Mouse (Mus musculus): ENCODE measurements around the gene Itgb6. TPM values are rescaled to one million over a fixed set of nuclear protein-coding genes. Genes with fewer than 3 reads are reported as not detected.

Itgb6 gene
- polyA plus RNA-seq, 1 experiment from 2014 or later = 0.31 TPM

GRCm38 (mm10) chr2:60696559-60696958, 25.9 kb downstream of the Itgb6 start:
- Histone ChIP-seq H3K36me3 (no peaks in the 10 kb centered on the region), H3K27ac (replicated peaks) (no peak overlapping the region), H3K9ac (replicated peaks) (no peak overlapping the region), H3K27me3 (replicated peaks) (no peaks in the 10 kb centered on the region), H3K4me1 (peaks cover 28% of the 10 kb centered on the region), H3K4me3 (replicated peaks) (no peak overlapping the region), H3K9me3 (replicated peaks) (no peaks in the 10 kb centered on the region), H3K4me2 (no peak overlapping the region)
- WGBS = 96% methylated on average over 6 of the region's 6 CpGs
- no peak for ATAC-seq (ENCODE audit: low FRiP score)

DNA sequence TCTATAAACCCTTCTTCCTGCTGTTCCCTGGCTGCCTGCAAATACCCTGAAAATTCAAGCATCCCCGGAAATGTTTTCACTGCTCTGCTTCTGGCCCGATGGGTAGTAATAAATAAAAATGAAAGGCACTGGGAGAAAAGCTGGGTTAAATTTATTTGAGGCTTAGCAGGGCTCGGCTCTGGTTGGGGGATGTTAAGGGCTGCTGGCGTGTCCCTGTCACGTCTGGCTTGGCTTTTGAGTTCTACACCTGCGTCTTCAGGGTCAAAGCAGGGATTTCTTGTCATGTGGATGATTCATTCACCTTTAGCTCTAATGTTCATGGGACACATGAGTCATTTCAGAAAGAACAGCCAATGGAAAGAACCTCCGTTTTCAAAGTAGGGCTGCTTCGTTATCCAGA, 26.7 kb downstream of the Itgb6 start:
- Histone ChIP-seq H3K4me1 (peaks cover 28% of the 10 kb centered on the region), H3K9ac (replicated peaks) (no peak overlapping the region), H3K4me3 (replicated peaks) (no peak overlapping the region), H3K36me3 (no peaks in the 10 kb centered on the region), H3K27me3 (replicated peaks) (no peaks in the 10 kb centered on the region), H3K4me2 (no peak overlapping the region), H3K27ac (replicated peaks) (peak overlapping the region; percentile 43; the same call in 1 of the 2 replicates), H3K9me3 (replicated peaks) (no peaks in the 10 kb centered on the region)
- peak; percentile 27; the same call in 1 of the 2 replicates for ATAC-seq (ENCODE audit: low FRiP score)
- WGBS = 40% methylated on average over 8 of the region's 8 CpGs

DNA sequence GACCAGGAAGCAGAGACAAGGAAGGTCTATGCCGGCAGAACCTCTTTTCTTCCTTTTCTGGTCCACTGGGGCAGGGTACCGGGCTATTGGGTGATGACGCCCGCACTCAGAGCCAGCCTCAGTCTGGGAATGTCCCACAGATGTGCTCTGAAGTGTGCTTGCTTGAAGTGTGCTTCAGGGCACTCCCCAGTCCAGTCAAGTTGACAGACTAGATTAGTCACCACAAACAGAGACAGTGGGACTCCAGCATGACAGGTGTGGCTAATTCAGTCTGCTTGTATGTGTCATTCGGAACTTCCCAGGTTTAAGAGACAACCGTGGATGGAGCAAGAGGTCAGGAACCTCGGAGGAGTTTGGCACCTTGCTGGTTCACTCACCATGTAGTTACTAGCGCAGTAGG, 27.9 kb downstream of the Itgb6 start:
- no peak for ATAC-seq (ENCODE audit: low FRiP score)
- no peak overlapping the region for H3K27ac ChIP-seq (replicated peaks)
- no peak overlapping the region for H3K4me3 ChIP-seq (replicated peaks)
- H3K36me3 ChIP-seq = no peaks in the 10 kb centered on the region
- H3K9me3 ChIP-seq (replicated peaks) = no peaks in the 10 kb centered on the region
- H3K27me3 ChIP-seq (replicated peaks) = no peaks in the 10 kb centered on the region
- H3K4me1 ChIP-seq = peaks cover 28% of the 10 kb centered on the region
- 90% methylated on average over 8 of the region's 8 CpGs for WGBS
- H3K4me2 ChIP-seq = no peak overlapping the region
- H3K9ac ChIP-seq (replicated peaks) = no peak overlapping the region

DNA sequence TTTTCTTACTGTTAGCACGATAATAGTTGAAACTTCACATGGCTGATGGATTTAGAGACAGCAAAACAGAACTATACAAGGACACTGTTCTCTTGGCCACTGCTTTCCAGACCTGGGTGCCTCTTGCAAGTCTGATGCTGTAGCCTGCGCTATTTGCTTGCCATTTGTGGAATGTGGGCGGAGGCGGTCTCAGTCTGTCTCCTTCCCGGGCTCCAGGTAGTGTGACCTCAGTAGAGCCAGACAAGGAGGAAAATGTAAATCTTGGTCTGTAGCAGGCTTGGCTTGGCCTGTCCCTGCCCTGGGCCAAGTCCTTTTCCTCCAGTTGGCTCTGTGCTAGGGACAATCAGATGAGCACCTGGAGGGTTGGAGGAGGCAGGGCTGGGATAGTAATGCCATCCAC, 30.2 kb downstream of the Itgb6 start:
- no peak overlapping the region for H3K4me3 ChIP-seq (replicated peaks)
- 80% methylated on average over 5 of the region's 5 CpGs for WGBS
- H3K9ac ChIP-seq (replicated peaks) = no peak overlapping the region
- no peaks in the 10 kb centered on the region for H3K27me3 ChIP-seq (replicated peaks)
- H3K4me2 ChIP-seq = no peak overlapping the region
- peaks cover 22% of the 10 kb centered on the region for H3K4me1 ChIP-seq
- no peaks in the 10 kb centered on the region for H3K9me3 ChIP-seq (replicated peaks)
- no peaks in the 10 kb centered on the region for H3K36me3 ChIP-seq
- no peak for ATAC-seq (ENCODE audit: low FRiP score)
- H3K27ac ChIP-seq (replicated peaks) = no peak overlapping the region

DNA sequence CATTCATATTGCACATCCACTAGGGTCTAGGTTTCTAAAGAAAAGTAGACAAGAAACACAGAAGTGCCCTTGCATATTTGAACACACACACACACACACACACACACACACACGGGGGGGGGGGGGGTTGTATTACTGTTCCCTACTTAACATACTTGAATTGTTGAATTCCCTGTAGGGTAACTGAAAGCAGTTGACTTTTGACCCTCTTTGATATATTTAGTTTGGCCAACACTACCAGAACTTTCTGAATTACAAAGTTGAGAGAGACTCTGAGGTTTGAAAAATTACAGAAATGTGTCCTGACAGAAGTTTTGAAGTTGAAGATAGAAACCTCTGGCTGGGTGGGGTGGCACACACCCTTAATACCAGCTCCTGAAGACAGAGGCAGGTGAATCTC, 32.2 kb downstream of the Itgb6 start:
- no peak overlapping the region for H3K4me3 ChIP-seq (replicated peaks)
- H3K4me1 ChIP-seq = peaks cover 4% of the 10 kb centered on the region
- WGBS = 53% methylated on average over 1 of the region's 1 CpGs
- no peaks in the 10 kb centered on the region for H3K27me3 ChIP-seq (replicated peaks)
- H3K27ac ChIP-seq (replicated peaks) = no peak overlapping the region
- no peaks in the 10 kb centered on the region for H3K36me3 ChIP-seq
- no peak for ATAC-seq (ENCODE audit: low FRiP score)
- no peak overlapping the region for H3K4me2 ChIP-seq
- H3K9ac ChIP-seq (replicated peaks) = no peak overlapping the region
- no peaks in the 10 kb centered on the region for H3K9me3 ChIP-seq (replicated peaks)

DNA sequence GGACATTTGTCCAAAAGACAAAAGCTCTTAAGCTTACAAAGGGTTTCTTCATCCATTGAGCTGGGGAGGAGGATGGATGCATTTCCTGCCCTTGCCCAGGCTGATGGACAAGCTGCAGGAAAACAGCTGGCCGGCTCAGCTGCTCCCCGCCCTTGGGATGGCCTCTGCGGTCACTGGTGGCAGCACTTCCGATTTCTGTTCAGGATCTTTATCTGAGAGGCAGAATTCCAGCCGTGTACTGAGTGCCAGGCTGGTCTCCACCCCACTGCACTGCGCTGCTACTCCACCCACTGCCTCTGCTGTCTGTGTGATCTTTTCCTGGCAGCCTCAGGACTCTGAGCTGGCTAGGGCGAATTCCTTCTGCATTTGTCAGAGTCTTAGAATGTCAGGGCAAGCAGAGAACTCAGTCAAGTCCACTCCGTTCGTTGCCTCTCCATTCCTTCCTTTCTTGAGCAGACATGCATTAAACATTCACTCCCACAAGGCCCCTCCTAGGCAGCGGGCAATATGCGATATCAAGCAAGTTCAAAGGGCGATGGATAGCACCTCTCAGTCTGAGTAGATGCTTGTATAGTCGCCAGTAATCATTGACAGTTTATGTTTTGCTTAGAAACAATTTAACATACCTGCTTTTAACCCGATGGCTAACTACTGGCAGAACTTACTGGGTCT, 33.4 kb downstream of the Itgb6 start:
- H3K27ac ChIP-seq (replicated peaks) = no peak overlapping the region
- H3K27me3 ChIP-seq (replicated peaks) = no peaks in the 10 kb centered on the region
- H3K4me2 ChIP-seq = no peak overlapping the region
- ATAC-seq (ENCODE audit: low FRiP score) = no peak
- H3K9ac ChIP-seq (replicated peaks) = no peak overlapping the region
- no peaks in the 10 kb centered on the region; the same call in none of the 2 replicates for H3K4me1 ChIP-seq
- H3K36me3 ChIP-seq = no peaks in the 10 kb centered on the region
- no peak overlapping the region for H3K4me3 ChIP-seq (replicated peaks)
- H3K9me3 ChIP-seq (replicated peaks) = no peaks in the 10 kb centered on the region
- WGBS = 67% methylated on average over 14 of the region's 14 CpGs

DNA sequence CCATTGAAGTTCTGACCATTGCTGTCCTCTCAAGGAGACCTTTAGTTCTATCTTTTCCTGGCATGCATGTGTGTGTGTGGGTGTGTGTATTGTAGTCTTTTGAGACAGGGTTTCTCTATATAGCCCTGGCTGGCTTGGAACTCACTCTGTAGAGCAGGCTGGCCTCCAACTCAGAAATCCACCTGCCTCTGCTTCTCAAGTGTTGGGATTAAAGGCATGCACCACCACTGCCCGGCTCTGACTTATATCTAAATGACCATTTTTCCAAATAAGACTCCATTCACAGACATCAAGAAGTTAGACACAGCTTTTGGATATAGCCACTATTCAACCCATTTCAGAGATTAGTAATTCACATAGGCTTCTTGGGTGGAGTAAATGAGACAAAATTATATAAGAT, 34.3 kb downstream of the Itgb6 start:
- no peaks in the 10 kb centered on the region for H3K9me3 ChIP-seq (replicated peaks)
- H3K9ac ChIP-seq (replicated peaks) = no peak overlapping the region

GRCm38 (mm10) chr2:60685973-60686372, 36.5 kb downstream of the Itgb6 start:
- no peak for ATAC-seq (ENCODE audit: low FRiP score)
- H3K4me3 ChIP-seq (replicated peaks) = no peak overlapping the region
- peaks cover 3% of the 10 kb centered on the region; the same call in 1 of the 2 replicates for H3K4me1 ChIP-seq
- H3K9me3 ChIP-seq (replicated peaks) = no peaks in the 10 kb centered on the region
- H3K27me3 ChIP-seq (replicated peaks) = no peaks in the 10 kb centered on the region
- H3K4me2 ChIP-seq = no peak overlapping the region
- H3K27ac ChIP-seq (replicated peaks) = no peak overlapping the region
- H3K36me3 ChIP-seq = no peaks in the 10 kb centered on the region
- H3K9ac ChIP-seq (replicated peaks) = no peak overlapping the region

More for the DNA sequence above, 34.3 kb downstream of the Itgb6 start:
- ATAC-seq (ENCODE audit: low FRiP score) = no peak
- Histone ChIP-seq H3K36me3 (no peaks in the 10 kb centered on the region), H3K27me3 (replicated peaks) (no peaks in the 10 kb centered on the region), H3K4me2 (no peak overlapping the region), H3K27ac (replicated peaks) (no peak overlapping the region), H3K4me1 (no peaks in the 10 kb centered on the region; the same call in none of the 2 replicates), H3K4me3 (replicated peaks) (no peak overlapping the region)
- 93% methylated on average over 1 of the region's 1 CpGs for WGBS

DNA sequence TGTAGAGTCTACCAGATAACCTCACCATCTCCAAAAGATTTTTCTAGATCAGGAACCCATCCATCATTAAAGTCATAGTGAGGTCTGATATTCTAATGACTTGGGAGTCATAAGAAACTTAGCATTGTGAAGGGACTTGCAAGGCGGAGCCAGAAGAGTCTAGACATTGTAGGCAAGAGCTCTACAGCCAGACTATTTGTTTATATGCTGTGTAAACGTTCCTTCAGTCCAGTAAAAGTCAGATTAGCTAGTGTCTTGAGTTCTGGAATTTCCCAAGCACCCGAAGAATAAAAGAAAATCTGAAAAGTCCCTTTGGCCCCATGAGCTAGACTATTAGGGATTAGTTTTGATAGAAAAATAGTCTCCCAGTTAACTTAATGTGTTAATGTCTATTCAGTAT, 38.3 kb downstream of the Itgb6 start:
- no peak for ATAC-seq (ENCODE audit: low FRiP score)
- peaks cover 3% of the 10 kb centered on the region; the same call in 1 of the 2 replicates for H3K4me1 ChIP-seq
- 85% methylated on average over 3 of the region's 3 CpGs for WGBS
- H3K4me2 ChIP-seq = no peak overlapping the region
- no peak overlapping the region for H3K27ac ChIP-seq (replicated peaks)
- H3K4me3 ChIP-seq (replicated peaks) = no peak overlapping the region
- H3K27me3 ChIP-seq (replicated peaks) = no peaks in the 10 kb centered on the region
- H3K9ac ChIP-seq (replicated peaks) = no peak overlapping the region
- H3K36me3 ChIP-seq = no peaks in the 10 kb centered on the region
- no peaks in the 10 kb centered on the region for H3K9me3 ChIP-seq (replicated peaks)

GRCm38 (mm10) chr2:60682554-60682953, 39.9 kb downstream of the Itgb6 start:
- 86% methylated on average over 2 of the region's 2 CpGs for WGBS
- ATAC-seq (ENCODE audit: low FRiP score) = no peak
- Histone ChIP-seq H3K4me1 (0 out of 2 replicates have a peak, but pooled peaks cover 3% of the 10 kb centered on the region), H3K36me3 (no peaks in the 10 kb centered on the region), H3K9me3 (replicated peaks) (no peaks in the 10 kb centered on the region), H3K27ac (replicated peaks) (no peak overlapping the region), H3K27me3 (replicated peaks) (no peaks in the 10 kb centered on the region), H3K9ac (replicated peaks) (no peak overlapping the region), H3K4me3 (replicated peaks) (no peak overlapping the region), H3K4me2 (no peak overlapping the region)

GRCm38 (mm10) chr2:60674413-60674812, 48.0 kb downstream of the Itgb6 start:
- Histone ChIP-seq H3K4me3 (replicated peaks) (no peak overlapping the region), H3K27me3 (replicated peaks) (no peaks in the 10 kb centered on the region), H3K27ac (replicated peaks) (no peak overlapping the region), H3K4me2 (no peak overlapping the region), H3K9ac (replicated peaks) (no peak overlapping the region), H3K4me1 (no peaks in the 10 kb centered on the region), H3K9me3 (replicated peaks) (no peaks in the 10 kb centered on the region), H3K36me3 (no peaks in the 10 kb centered on the region)
- WGBS = 78% methylated on average over 7 of the region's 7 CpGs
- no peak for ATAC-seq (ENCODE audit: low FRiP score)

DNA sequence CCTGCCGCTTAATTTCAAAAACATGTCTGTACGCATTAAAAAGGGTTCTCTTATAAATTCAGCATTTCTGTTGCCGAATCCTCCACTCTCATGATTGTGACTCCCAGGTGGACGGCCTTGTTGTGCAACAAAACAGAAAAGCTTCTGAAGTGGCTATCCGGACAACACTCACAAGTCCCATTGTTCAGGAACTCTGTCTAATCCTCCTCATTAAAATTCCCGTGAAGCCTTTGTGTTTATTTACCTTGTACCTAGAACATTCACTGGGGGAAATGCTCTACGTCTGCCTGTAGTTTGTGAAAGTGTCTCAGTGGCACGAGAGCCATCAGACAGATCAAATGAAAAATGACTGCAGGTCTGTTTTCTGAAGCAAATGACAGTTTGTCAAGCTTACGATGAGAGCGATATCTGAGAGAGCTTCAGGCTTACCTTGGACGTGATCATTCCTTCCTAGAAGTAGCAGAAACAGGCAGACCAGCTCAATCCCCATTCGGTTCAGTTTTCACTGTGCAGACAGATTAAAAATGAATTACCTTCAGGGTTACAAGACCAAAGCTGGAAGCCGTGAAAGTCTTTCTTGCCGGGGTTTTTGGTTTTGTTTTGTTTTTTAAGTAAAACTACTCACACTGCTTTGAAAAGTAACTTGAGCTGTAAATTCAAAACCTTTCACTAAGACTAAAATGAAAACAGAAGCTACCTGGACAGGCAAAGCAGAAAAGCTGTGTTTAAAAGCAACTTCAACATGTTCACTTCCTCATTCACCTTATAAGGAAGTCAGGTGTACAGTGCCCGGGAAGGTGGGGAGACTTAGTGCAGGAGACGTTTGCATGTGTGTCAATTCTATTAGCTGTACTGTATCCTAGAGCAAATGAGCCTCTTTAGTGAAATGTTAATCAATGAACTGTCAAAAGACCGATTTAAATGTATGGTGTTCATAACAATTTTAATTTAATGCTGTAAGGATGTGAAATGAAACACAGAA, 49.2 kb downstream of the Itgb6 start:
- no peaks in the 10 kb centered on the region for H3K36me3 ChIP-seq
- no peak overlapping the region for H3K4me3 ChIP-seq (replicated peaks)
- no peaks in the 10 kb centered on the region for H3K4me1 ChIP-seq
- H3K9me3 ChIP-seq (replicated peaks) = no peaks in the 10 kb centered on the region
- no peaks in the 10 kb centered on the region for H3K27me3 ChIP-seq (replicated peaks)
- no peak overlapping the region for H3K4me2 ChIP-seq
- 57% methylated on average over 17 of the region's 17 CpGs for WGBS
- H3K9ac ChIP-seq (replicated peaks) = no peak overlapping the region
- no peak overlapping the region for H3K27ac ChIP-seq (replicated peaks)
- no peak for ATAC-seq (ENCODE audit: low FRiP score)

Measured in neural tube, embryonic 15.5 days (tissue).